Mouse (Mus musculus): Measurements from ENCODE around the gene Fut8.
"Not testable (repeated sequence)": the region's sequence is repeated elsewhere in the genome, so short reads cannot be mapped to it uniquely, and the experiment has no call there.

Gene Fut8

DNA sequence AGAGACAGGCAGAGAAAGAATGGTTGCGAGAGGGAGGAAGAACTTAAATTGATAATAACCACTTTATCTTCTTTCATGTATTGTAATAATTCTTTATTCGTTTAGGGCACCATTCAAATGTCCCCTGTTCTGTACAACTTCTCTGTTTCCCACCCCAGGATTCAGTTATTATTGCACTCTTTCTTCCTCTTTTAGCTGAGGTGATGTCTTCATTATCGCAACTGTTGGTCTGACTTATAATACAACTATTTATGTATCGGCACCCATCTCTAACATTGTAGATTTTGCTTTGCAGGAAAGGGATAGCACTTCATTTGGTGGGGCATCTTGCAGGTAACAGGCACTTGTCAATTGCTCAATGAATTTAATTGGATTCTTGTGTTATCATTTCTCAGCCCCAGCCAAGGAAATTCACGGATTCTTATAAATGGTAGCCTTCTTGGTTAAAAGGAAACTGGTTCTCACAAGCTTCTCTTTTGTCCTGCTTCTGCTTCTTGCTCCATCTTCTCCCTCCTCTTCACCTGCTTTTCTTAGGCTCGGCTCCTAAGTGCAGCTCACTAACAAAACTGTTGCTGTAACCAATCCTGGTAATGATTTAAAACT is 15.6 kb upstream of the Fut8 start:
- no peak for DNase-seq (ENCODE audit: low read depth, low spot score)

DNA sequence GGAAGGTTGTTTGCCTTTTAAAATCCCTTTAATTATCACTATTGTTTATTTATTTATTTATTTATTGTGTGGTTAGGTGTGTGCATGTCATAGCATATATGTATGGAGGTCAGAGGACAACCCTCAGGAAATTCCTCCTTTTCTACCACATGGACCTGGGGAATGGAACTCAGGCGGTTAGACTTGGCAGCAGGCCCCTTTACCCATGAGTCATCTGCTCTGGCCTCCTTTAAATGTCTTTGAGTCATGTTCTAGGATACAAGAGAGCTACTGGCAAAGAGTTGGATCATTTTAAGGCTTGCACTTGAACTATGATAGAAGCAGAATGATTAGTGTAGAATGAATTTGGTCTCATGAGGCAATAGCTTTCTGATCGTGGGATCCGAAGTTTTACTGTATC is 14.3 kb upstream of the Fut8 start:
- no peak for DNase-seq (ENCODE audit: low read depth, low spot score)

DNA sequence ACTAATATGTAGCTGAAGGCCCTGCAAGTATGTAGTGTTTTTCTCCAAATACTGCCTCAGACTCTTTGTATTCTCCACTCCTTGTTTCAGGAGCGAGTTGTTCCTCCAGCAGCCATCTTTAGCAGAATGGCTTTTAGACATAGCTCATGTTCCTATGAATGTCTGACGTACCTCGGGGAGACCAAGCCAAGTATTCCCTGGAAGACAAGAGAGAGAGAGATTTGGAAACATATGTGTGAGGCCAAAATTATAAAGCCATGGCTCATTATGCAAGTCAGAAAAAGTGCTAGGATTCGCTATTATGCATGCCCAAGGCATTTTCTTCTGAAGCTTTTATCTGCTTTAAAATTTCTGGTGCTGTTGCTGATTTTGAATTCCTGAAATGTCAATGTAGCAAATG is 13.8 kb upstream of the Fut8 start:
- DNase-seq (ENCODE audit: low read depth, low spot score), result no peak

DNA sequence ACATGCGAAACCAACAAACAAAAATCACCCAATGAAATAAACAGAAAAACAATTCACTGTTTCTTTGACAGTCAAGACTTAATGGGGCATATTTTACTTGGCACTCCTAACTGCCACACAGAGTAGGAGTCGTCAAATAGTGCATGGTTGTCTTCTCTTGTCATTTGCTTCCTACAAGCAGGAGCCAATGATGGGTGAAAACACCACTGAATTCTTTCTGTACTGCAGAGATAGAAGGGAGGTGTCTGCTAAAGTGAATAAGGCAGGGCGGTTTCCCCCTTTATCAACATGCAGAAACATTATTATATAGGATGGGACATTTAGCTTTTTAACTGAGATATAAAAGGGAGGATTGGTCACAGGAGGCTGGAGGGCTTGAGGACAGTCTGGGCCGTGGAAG is 13.0 kb upstream of the Fut8 start:
- DNase-seq (ENCODE audit: low read depth, low spot score), result no peak

DNA sequence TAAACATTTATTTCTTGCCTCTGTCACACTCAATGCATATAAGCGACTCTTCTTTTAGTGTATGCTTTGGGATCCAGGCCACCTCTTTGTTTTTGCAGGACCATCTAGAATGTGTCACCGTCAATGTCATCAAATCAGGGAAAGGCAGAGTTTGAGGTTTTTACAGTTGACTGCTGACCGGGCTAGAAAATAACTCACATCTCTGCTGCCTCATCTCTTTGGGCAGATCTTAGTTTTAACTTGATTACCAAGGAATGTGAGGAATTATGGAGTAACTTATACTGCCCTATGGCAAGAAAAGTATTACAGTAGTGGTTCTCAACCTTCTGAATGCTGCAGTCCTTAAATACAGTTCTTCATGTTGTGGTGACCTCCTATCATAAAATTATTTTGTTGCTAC is 12.2 kb upstream of the Fut8 start:
- no peak for DNase-seq (ENCODE audit: low read depth, low spot score)

DNA sequence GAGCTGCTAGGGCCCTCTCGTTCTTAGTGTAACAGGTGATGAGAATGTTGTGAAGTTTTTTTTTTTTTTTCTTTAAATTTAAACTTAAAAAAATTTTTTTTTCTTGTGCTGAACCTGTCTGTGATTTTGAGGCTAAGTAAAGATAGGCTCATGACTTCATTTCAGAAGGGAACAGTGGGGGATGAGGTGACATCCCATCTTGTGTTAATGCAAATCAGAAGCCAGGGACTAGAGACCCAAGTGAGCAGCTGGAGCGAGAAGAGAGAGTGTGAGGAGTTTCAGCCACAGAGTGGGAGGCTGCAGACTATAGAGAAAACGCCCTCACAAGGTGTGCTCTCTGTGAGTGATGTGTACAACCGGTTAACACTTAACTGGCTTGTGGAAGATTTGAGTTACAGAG is 2.0 kb upstream of the Fut8 start:
- no peak for DNase-seq (ENCODE audit: low read depth, low spot score)

DNA sequence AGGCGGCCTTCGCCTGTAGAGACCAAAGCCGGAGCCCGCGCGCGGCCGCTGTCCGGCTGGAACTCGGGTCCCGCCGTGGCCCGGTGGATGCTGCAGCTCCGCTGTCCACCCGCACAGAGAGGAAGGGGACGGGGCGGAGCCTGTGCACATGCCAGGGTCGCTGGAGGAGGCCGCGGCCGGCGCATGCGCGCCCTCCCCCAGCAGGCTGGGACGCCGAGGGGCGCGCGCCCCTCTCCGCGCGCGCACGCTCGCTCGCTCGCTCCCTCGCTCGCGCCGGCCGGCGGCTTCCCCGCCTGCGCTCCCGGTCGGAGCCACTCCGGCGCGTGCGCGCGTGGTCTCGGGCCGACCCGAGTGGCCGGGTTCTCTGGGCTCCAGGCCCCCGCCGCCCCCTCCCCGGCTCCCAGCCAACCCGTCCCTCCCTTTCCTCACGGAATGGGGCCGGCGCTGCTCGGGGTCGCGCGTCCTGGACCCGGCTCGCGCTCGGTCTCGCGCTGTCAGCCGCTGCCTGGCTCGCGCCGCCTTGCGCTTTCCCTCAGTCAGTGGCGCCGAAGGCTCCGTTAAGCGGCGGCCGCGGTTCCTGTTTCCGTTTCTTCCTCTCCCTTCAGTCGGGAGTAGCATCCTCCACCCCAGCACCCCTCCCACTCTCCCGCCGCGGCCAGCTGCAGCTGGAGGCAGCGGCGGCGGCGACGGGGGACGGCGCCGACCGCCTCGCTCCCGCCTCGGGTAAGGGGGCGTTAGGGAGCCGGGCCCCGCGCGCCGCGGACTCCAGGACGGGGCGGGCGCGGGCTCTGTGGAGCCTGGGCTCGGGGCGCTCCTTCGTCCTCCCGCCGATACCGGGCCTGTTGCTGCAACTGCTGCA is 835 bp downstream of the Fut8 start:
- DNase-seq (ENCODE audit: low read depth, low spot score), result peak; percentile 46

DNA sequence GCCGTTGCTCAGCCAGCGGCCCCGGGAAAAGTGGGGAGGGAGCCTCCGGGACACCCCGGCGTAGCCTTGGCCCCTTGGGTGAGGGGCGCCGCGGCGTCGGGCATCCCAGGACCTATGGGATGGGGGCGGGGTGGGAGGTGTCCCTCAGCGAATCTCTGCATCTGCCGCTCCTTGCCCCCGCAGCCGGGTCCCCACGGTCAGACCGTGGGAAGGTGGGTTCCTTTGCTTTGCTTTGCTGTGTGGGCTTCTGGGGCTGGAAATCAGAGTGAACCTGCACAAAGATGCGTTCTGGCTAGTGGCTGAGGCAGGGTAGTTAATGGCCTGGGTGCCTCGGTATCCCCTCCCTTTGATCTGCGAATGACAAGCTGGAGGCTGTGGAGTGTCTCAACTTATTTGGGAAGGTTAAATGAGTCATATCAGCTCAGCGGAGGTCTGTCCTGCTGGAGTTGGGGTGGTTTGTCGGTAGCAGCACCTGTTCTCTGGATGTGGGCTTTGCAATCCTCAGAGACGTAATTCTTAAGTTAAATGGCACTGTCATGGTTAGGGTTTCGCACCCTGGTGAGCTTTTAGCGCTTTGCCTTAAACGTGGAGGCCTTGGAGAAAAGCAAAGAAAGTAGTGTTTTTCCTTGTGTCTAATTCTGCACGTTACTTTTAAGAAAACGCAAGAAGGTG is 1.6 kb downstream of the Fut8 start:
- no peak for DNase-seq (ENCODE audit: low read depth, low spot score)

DNA sequence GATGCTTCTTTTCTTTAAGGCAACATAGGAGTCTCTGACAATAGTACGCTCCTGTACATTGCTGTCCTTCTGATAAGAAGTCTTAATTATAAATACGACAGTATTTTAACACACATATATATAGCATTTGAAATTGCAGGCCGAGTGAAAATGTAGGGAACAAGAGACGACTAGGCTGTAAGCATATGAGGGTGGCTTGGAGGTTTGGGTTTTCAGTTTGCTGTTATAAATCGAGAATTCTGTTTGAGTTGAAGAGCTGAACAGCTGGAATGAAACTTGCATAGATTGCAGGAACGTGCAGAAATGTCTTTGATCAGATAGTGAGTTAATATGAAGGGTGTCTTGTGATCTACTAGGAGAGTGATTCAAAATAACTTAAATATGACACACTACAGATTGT is 2.4 kb downstream of the Fut8 start:
- DNase-seq (ENCODE audit: low read depth, low spot score), result no peak

DNA sequence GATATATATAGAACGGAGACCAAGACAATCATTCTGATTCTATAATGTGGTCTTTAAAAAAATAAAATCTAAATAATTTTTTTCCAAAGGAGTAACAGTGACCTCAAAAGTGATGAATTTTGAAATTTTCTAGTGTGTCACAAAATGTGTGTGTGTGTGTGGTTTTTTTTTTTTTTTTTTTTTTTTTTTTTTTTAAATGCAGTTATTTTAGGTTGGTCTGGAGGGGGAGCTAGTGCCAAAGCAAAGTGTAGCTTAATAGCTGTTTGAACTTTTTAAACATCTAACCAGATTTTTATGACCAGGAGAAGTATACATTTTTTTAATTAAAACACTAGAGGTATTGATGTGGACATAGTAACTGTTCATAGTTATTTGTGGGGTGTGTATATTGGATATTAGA is 2.9 kb downstream of the Fut8 start:
- no peak for DNase-seq (ENCODE audit: low read depth, low spot score)

DNA sequence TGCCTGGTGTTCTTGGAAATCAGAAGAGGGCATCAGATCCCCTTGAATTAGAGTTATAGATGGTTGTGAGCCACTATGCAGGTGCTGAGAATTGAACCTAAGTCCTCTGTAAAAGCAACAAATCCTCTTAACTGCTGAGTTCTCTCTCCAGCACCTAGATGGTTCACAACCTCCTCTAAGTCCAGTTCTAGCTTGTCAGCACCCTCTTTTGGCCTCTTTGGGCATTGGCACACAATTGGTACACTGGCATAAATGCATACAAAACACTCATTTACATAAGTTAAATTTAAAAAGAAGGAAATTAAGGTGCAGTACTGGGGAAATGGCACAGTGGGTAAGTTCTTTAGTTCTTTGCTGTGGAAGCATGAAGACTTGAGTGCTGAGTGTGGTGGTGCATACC is 24.7 kb downstream of the Fut8 start:
- DNase-seq (ENCODE audit: low read depth, low spot score), result no peak

DNA sequence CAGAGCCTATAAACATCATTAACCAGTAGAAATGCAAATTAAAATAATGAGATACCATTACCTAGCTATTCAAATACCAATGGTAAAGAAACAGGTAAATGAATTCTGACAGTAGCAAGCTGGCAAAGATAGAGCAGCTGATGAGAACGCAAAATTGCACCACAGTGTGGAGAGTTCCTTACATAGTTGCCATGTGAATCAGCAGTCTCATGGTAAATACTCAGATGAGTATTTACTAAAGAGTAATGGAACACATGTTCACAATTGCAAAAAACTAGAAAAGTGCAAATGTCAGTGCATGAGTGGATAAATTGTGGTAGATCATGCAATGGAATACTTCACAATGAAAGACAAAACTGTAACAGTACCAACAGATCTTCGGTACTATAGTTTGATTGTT is 25.9 kb downstream of the Fut8 start:
- no peak for DNase-seq (ENCODE audit: low read depth, low spot score)

DNA sequence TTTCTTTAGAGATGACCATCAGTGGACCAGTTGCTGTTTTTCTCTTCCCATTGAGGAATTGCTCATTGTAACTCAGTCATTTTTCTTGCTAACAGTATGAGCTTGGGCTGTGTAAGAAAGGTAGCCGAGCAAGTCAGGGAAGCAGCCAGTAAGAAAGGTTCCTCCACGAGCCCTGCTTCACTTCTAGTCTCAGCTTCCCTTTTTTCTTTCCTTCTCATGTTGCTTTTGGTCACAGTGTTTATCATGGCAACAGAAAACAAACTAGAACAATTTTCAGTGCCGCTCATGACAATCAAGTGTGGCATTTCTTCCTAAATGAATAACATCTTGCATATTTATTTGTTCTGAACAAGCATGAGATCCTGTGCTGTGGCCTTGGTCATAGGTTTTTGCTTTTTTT is 32.8 kb downstream of the Fut8 start:
- DNase-seq (ENCODE audit: low read depth, low spot score), result no peak

DNA sequence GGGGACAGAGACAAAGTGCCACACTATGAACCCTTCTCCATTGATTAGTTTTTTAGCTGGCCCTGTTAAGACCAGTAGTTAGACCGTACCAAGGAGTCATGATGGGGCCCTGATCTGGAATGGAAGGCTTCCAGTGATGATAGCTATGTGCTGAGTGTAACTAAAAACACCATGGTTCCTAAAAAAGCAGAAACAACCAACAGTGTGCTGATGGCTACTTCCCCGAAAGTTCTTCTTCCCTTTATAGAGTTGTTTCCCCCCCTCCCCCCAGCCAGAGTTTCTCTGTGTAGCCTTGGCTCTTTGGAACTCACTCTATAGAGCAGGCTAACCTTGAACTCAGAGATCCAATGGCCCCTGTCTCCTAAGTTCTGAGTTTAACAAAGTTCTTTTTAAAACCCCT is 50.6 kb downstream of the Fut8 start:
- DNase-seq (ENCODE audit: low read depth, low spot score), result no peak

DNA sequence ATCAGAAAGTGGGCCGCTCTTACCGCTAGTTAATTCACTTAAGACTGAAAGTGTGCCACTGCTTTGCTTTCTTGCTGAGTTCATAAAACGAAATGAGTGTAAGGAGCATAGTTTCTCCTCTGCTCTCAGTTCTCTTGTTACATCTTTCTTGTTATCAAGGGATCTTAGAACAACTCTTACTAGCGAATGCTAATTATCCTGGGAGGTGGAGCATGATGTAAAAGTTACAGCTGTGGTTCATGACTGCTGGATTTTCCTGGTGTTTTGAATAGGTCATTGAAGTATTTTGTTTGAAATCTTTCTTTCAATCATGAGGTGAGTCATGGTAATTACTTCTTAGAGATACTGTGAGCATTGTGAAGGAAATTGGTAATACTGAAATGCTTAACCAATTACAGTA is 53.1 kb downstream of the Fut8 start:
- DNase-seq (ENCODE audit: low read depth, low spot score), result no peak

DNA sequence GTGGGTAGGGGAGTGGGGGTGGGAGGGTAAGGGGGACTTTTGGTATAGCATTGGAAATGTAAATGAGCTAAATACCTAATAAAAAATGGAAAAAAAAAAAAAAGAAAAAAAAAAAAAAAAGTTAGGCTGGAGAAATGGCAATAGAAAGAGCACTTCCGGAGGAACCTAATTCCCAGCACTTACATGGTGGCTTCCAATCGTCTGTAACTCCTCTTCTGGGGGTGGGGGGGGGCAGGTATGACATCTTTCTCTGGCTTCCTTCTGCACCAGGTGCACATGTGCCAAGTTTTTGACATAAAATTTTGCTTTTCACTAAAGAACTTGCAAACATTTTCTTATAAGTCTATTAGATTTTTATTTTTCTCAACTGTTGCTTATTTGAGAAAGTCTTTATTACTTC is 53.9 kb downstream of the Fut8 start:
- not testable (repeated sequence) for DNase-seq (ENCODE audit: low read depth, low spot score)

DNA sequence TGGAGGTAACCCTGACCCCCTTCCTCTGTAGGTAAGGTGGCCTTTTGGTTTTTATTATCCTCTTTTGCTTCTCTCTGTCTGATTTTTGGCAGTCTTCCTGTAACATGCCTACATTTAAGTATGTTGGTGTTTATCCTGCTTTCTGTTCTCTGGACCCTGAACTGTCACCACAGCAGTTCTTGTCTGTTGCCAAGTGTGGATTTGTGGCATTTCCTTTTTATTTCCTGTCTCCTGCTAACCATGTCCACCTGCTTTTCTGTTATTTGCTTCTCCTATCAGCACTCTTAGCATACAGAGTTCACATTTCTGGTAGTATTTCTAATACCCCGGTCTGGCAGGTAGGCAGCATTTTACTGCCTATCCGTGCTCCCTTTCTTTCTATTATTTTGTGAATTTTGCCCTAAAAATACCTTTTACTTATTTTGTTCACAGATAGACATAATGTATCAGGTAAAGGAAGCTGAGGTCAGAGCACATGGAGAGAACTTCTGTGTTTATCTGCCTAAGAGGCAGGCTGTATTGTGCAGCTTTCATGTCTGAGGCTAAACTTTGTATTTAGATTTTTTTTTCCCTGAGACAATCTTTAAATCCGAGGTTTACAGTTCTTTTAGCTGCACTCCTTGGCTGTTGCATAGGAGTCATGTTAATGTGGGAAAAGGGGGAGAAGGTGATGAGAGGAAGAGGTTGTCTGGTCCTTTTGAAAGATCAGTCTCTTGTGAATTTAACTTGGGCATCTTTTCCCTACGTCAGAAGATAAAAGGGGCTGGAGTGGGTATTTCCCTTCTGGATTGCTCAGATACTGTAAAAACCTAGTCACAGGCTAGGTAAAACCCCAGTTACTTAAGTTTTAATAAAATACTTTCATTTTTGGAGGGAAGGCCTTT is 54.7 kb downstream of the Fut8 start:
- DNase-seq (ENCODE audit: low read depth, low spot score), result no peak

DNA sequence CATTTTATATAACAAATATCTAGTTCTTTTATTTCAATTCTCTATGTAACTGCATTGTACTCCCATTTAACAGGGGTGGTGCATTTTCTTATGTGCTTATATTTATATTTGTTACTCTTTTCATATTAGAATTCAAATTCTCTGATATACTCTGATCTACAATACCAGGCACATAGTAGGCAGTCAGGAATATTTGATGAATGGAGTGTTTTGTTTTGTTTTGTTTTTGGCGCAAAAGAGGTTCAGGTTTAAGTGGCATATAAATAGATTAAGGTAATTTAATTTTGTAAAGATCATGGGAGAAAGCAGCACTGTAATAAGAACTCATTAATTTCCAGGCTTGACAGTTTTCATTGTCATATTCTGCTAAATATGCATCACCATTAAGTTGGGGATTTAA is 58.2 kb downstream of the Fut8 start:
- DNase-seq (ENCODE audit: low read depth, low spot score), result no peak

DNA sequence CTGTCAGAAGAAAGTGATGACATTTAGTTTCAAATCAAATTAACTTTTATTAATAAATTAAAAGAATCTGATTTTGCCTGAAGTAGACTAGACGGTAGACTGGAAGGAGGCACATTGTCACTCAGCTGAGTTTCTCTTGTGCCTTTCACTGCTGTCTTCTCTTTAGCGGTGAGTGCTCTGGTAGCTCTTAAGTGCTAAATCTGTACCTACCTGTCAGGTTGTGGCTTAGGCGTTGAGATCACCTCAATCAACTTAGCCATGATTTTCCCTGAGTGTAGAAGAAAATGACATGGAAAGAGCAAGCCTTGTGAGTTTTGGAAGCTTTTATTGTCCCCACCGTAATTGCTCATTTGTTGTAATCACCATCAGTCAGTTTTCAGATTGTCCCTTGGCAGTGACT is 59.2 kb downstream of the Fut8 start:
- no peak for DNase-seq (ENCODE audit: low read depth, low spot score)

DNA sequence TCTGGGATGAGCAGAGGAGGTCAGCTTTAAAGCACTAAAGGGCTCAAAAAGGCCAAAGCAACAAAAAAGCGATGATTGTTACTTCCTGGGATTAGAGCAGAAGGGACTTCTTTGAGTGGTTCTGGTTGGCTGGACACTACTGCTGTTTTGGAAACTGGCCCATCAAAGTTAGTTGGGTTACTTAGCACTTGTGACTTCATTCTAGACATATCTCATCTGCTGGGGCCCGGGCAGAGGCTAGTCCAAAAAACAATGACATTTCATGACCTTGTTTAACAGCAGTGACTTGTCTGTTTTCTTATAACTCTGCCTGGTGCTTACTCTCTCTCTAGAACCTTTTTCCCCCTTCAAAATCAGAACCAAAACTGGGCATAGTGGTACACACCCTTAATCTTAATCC is 59.9 kb downstream of the Fut8 start:
- DNase-seq (ENCODE audit: low read depth, low spot score), result no peak

DNA sequence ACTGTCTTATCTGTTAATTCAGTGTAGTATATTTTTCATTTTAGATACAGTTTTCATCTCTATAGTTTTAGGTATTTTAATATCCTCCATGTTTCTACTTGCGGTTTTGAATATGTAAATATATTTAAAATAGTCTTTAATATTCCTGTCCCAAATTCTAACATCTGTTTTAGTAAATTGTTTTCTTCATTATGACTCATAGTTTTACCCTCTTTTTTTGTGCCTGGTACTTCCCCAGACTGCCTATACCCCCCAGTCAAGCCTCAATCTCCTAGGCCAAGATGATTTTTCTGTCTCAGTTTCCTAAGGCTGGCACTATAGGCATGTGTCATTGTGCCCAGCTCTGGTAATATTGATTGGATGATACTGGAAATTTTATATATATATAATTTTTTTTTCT is 64.1 kb downstream of the Fut8 start:
- DNase-seq (ENCODE audit: low read depth, low spot score), result no peak

DNA sequence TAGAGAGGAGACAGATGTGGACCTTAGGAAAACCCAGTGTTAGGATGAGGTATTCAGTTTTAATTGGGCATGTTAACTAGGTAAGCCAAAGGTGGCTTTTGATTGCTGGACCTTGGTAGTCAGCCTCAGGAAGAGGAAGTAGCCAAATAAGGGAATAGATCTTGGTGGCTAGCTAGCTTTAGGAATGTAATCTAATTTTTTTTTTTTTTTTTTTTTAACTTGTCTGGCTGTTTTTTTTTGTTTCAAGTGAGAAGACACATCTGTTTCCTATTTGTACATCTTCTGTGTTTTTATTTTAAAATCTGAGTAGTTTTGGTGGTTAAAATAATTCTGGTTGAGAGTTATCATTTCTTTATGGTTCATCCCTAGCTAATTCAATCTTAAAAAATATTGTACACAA is 65.4 kb downstream of the Fut8 start:
- no peak for DNase-seq (ENCODE audit: low read depth, low spot score)

Data from retina, adult 2 months (tissue).